Mouse (Mus musculus) adrenal gland, adult (tissue): Measurements from ENCODE around the gene Calm3.

ENCODE experiments used
- DNase-seq, 2 experiments: peaks; one replicate each; pipeline ENCODE4 v3.0.0; 2022 to 2023; ENCODE audit warnings: low spot score in 1 of 2; ENCODE audit not compliant: inconsistent age in 2 of 2

Gene Calm3

DNA sequence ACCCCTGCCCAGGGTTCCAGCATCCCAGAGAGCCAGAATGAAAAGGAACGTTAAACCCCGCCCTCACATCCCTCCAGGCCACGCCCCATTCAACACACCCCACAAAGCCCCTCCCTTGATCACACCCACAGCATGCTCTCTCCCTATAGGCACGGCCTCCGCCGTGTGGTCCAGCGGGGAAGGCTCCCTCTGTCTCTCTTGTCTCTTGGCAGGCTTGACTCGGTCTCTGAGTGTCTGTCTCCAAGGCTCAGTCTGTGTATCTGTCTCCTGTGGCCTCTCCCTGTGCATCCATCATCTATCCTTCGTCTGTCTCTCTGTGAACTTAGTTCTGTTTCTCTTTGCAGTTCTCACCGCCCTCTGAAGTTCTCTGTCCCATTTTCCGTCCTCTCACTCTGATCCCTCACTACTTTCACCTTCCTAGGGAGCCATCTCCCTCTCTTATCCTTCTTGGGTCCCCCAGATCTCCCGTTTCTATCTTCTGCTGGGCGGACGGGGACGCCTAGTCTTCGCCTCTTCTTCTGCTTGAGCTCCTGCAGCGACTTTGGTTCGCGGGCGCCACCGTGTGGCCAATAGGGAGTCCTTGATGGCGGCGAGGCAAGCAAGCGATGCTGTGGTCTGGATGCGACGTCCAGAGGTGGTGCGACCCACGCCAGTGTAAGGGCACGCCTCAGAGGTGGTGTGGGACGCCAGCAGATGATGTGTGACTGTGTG lies 32.1 kb downstream of the Calm3 start, which contains the start of gene Gng8:
Gene Gng8, plus strand, starts transcription at position 146 of the 711 bp plus-strand sequence.
- peak; percentile 85 to 95 for DNase-seq

DNA sequence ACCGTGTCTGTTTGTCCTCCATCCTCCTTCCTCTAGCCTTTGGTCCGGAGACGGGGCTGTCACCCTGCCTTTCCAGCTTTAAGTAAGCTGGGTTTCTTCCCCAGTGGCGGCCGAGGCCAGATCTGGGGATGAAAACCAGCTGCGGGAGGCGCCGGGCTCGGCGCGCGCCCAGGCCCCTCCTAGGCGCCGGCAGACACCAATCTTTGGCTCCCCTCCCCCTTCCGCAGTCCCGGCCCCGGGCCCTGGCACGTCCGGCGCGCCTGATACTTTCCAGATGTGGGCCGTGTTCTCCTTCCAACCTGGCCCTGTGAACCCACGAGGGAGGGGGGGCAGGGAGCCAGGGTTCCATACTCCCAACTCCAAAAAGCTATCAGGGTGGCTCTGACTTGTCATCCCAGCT lies 33.0 kb downstream of the Calm3 start:
- peak; percentile 61 to 75 for DNase-seq

DNA sequence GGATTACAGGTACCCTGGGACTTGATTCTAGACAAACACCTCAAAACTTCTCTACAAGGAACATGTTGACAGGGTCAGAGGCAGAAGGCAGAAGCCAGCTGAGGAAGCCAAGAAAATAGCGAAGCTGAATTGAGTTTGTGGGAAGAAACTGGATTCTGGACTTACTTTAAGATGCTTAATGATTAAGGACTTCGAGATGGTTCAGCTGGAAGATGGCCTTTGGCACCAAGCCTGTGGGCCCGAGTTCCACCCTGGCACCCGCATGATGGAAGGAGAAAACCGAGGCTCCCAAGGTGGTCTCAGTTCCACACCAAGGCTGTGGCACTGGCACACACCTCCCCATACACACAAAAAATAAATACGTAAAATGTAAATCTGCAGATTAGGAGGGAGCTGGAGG lies 33.4 kb downstream of the Calm3 start:
- no peak for DNase-seq

DNA sequence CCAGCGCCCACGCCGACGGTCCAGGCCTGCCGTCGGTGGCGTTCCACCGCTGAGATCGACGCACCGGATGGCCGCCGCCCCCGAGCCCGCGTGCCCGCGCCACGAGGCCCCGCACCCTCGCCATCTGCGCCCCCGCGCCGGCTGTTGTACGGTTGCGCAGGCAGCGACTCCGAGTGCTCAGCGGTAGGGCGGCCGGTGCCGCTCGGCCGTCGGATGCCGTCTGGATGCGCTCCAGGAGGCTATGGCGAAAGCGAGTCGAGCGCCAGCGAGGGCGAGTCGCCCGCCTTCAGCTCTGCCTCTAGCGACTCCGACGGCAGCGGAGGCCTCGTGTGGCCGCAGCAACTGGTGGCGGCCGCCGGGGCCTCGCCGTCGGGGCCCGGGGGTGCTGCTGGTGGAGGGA lies 38.0 kb downstream of the Calm3 start:
- no peak for DNase-seq

DNA sequence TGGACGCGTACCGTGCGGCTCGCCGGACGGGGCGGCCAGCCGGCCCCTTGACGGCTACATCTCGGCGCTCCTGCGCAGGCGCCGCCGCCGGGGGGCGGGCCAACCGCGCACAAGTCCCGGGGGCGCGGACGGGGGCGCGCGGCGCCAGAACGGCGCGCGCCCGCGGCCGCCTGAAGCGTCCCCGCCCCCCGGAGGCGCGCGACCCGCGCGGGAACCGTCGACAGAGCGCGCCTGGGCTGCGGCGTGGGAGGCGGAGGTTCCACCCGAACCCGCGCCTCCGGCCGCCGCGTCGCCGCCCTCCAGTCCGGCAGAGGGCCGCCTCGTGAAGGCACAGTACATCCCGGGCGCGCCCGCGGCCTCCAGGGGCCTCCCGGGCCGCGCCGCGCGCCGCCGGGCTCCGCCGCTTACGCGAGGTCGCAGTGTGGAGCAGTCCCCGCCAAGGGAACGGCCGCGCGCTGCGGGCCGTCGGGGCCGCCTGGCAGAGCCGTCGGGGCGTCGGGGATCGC lies 38.6 kb downstream of the Calm3 start:
- no peak for DNase-seq

- no peak for DNase-seq
These were observed 39.6 kb downstream of the Calm3 start for GRCm38 (mm10) chr7:16884334-16884733.

DNA sequence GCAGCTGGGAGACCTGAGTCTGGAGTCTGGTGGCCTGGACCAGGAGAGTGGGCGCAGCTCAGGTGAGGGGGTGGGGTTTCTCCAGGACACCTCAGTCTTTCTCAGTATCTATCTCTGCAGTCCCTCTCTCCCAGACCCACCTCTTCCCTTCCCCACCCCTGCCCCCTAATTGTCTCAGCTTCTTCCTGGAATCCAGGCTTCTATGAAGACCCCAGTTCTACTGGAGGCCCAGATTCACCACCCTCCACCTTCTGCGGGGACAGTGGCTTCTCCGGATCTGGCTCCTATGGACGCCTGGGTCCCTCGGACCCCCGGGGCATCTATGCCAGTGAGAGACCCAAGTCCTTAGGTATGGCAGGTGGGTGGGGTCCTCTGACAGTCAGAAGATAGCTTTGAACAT lies 40.8 kb downstream of the Calm3 start:
- no peak for DNase-seq

DNA sequence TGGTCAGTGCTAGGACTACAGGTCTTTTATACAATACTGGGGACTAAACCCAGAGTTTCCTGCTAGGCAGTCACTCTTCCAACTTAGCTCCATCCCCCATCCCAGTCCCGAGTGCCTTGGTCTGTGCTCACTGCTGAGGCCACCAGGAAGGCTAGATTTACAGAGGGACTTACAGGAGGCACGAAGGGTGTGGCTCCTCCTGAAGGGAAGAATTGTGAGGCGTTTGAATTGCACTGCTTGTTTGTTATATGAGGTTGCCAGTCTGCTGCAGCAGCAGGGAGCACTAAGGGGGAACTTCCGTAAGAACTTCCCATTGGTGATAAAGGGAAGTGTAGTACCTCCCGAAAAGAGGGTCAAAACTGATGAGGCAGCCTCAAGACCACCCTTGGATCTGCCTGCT lies 43.3 kb downstream of the Calm3 start:
- DNase-seq = no peak

DNA sequence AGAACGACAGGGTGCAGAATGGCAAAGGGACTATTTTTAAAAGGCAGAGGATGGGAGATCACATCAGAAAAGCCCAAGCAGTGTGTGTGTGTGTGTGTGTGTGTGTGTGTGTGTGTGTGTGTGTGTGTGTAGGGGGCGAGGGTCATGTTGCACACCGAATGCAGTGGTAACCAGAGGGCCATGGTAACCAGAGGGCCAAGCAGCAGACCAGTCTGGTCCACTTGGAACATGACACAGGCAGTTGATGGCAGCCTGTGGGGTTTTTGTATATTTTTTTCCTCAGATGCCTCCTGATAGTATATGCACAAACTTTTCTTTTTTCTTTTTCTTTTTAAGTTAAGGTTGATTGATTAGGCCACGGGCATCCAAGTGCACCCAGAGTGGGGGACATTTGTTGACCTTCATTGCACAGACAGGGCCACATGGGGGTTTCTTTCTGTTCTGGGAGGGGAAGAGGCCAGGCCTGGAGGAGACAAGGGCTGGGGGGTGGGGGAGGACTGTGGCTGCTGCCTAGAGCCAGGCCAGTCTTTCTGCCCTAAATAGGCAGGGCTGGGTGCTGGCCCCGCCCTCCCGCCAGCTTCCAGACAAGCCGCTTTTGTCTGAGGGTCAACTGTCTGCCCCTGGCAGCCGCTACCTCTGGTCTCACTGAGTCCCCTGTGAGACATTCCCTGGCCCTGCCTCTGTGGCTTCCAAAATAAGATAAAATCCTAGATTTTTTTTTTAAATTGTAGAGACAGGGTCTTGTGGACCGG lies 43.9 kb downstream of the Calm3 start:
- no peak for DNase-seq

DNA sequence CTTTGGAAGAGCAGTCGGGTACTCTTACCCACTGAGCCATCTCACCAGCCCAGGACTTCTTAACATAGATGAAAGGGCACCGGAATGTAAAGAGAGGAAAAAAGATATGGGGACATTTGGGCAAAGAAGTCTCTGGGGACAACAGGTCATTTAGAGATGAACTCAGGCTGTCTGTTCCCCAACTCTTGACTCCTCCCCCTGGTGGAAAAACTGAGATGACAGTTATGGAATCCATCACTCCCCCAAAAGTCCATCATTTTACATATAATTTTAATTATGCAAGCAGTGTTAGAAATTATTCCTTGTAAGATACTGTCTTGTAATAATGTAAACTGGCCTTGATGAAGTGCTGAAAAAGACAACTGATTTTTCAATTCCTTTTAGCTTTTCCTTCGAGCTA lies 46.2 kb downstream of the Calm3 start:
- DNase-seq = no peak

- peak; percentile 45 to 54 for DNase-seq
These were observed 47.3 kb downstream of the Calm3 start for GRCm38 (mm10) chr7:16876608-16877007.

DNA sequence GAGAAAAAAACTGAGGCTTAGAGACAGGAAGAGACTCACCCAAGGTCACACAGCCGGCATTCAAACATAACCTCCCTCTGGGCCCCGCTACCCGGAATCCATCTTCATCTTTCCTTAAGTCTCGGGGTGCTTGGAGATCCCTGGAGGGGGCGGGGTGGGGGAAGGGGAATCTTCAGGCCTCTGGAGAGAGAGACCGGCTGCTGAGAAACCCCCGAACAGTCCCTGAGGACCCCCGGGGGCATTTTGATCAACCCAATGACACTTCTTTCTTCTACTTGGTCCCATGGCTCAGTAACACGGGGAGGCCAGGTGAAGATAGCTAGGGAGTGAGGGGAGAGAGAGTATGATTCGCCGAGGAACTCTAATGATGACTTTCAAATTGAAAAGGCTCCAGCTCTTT lies 47.9 kb downstream of the Calm3 start:
- DNase-seq = peak in 1 of 2 experiments; percentile 37

- DNase-seq = no peak
These were observed 48.6 kb downstream of the Calm3 start for GRCm38 (mm10) chr7:16875326-16875725.

GRCm38 (mm10) chr7:16875310-16875325 lies 48.8 kb downstream of the Calm3 start, which contains the start of gene Dact3:
Gene Dact3, plus strand, starts transcription at chr7:16875317.
- no peak for DNase-seq

GRCm38 (mm10) chr7:16874756-16875309 lies 49.1 kb downstream of the Calm3 start:
- peak; percentile 100 for DNase-seq

- DNase-seq = peak; percentile 83 to 92
These were observed 49.7 kb downstream of the Calm3 start for GRCm38 (mm10) chr7:16874190-16874589.

DNA sequence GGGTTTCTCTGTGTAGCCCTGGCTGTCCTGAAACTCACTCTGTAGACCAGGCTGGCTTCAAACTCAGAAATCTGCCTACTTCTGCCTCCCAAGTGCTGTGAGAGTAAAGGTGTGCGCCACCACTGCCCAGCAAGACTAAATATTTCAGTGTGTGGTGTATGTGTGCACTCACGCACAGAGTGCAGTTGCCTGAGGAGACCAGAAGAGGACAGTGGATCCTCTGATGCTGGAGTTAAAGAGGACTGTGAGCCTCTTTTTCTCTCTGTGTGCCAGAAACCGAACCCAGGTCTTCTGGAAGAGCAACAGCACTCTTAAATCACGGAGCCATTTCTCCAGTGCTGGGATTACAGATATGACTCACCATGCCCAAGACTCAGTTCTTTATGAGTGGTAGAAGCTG lies 50.5 kb downstream of the Calm3 start:
- DNase-seq = no peak

DNA sequence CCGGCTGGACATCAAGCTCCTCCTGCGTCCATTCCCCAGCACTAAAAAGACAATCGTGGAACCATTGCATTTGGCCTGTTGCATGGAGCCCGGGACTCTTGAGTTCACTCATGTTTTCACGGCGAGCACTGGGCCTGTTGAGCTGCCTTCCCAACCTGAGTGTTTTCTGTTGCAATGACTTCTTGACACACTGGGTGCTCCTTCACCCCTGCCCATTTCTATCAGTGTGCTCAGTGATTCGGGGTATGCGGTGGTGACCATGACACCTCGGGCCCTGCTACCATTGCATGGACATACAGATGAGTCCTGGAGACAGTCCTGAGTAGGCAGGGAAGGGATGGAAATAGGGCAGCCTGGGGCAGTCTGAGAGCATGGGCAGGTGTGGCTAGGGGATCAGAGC lies 51.4 kb downstream of the Calm3 start:
- no peak for DNase-seq

- DNase-seq = no peak
These were observed 52.3 kb downstream of the Calm3 start for GRCm38 (mm10) chr7:16871600-16871999.

GRCm38 (mm10) chr7:16869497-16869896 lies 54.4 kb downstream of the Calm3 start:
- DNase-seq = peak; percentile 64 to 68

DNA sequence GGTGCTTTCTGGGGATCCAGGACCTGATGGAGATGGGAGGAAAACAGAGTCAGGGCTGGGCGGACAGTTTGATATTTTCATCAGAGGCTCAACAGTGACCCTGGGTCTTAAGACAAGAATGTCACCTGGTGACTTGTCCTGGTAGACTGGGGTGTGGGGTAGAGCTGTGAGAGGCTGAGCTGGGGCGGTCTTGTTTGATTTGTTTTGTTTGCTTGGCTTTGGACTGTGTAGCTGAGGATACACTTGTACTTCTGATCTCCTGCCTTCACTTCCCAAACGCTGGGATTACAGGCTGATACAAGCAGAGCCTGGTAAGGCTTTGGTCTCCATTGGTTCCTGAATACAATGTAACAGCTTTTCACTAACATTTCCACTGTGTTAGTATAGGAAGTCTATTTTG lies 56.4 kb downstream of the Calm3 start:
- no peak for DNase-seq
